Mouse (Mus musculus): ENCODE results near the gene Ccdc13.

GRCm38 (mm10) chr9:121872062-121872683 lies 32.9 kb upstream of the Ccdc13 start:
- TF ChIP-seq ZNF384 (IDR thresholded peaks at IDR 0.05; ENCODE audit: low read depth, low read length): no peak
- no peak for TF ChIP-seq POLR2A (IDR thresholded peaks at IDR 0.05; ENCODE audit: control insufficient read depth in 1 of 2, insufficient read depth in 1 of 2, low read depth in 1 of 2, low read length in 2 of 2, poor library complexity in 1 of 2)
- TF ChIP-seq UBTF (IDR thresholded peaks at IDR 0.05; ENCODE audit: borderline replicate concordance, insufficient read depth, low read depth, low read length): no peak
- no peak for TF ChIP-seq CTCF (IDR thresholded peaks at IDR 0.05 in 2 of 3, conservative IDR thresholded peaks at IDR 0.05 in 1 of 3; ENCODE audit: control insufficient read depth in 1 of 3, insufficient read depth in 1 of 3, low read depth in 2 of 3, low read length in 3 of 3, poor library complexity in 1 of 3, severe bottlenecking in 1 of 3)
